Mouse (Mus musculus): ENCODE data around the gene Pdia3.

GRCm38 (mm10) chr2:121418476-121418875 is 4.9 kb downstream of the Pdia3 start:
- TF ChIP-seq CTCF (IDR thresholded peaks at IDR 0.05; ENCODE audit: low read depth), result no peak
- TF ChIP-seq EP300 (IDR thresholded peaks at IDR 0.05; ENCODE audit: low read depth), result no peak
